Mouse (Mus musculus) lung, adult 2 months (tissue): ENCODE measurements around the gene Pet117.

ENCODE experiments used
- CTCF ChIP-seq: fragments of 200-500 bp; IDR thresholded peaks from 2 replicates; pipeline ENCODE4 v1.5.1; 2011; ENCODE audit warnings: mild to moderate bottlenecking, low read length, control low read depth; ENCODE audit not compliant: insufficient read depth
- POLR2A ChIP-seq: fragments of 200-500 bp; IDR thresholded peaks from 2 replicates; pipeline ENCODE4 v1.6.1; 2011; ENCODE audit warnings: low read depth, mild to moderate bottlenecking, control low read depth, low read length, borderline replicate concordance; ENCODE audit errors: extremely low read depth

- no peak for TF ChIP-seq CTCF
- TF ChIP-seq POLR2A: no peak
Observed at GRCm38 (mm10) chr2:144400659-144401058, 31.9 kb downstream of the Pet117 start.
